ENCODE assay signal across 7 mouse cellular contexts in the genomic region with DNA sequence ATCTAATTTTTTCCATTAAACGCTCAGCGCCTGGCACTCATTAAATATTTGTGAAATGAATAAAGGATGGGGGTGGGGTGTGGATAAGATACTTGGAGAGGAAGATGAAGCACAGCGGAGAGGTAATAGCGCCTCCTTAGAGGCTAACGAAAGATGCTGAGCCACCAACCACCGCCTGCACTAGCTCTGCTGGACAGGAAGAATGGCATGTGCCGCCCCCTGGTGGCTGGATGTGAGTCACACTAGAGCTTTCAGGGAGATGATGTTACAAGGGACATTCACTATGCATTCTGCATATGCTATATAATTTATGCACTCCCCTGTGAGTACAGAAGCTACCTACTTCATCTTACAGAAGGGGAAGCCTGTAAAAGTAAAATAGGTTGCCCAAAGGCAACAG. TPM values are rescaled to one million over a fixed set of nuclear protein-coding genes. Genes with fewer than 3 reads are reported as not detected.
DNase-seq lines count a peak whose midpoint lies in the region; TF ChIP-seq lines count a peak whose summit lies in the region.

No protein-coding gene starts in this region.

- no peak overlapping the region for H3K27ac ChIP-seq in small intestine, adult 2 months (ENCODE audit: insufficient read depth, low read depth, low read length)

- WGBS in small intestine, adult 2 months = 6% methylated on average over 7 of the region's 7 CpGs

- H3K9me3 ChIP-seq in E14TG2a.4 (ENCODE audit: low read length) = no peaks in the 10 kb centered on the region

- H3K36me3 ChIP-seq in E14TG2a.4 (ENCODE audit: insufficient read depth, low read length) = no peaks in the 10 kb centered on the region
- no peaks in the 10 kb centered on the region for H3K36me3 ChIP-seq in small intestine, adult 2 months (ENCODE audit: control insufficient read depth, insufficient read depth, low read length)

- peak; percentile 55 for DNase-seq in WW6 (ENCODE audit: low read depth, low spot score)
- DNase-seq in cerebellum, postnatal 25 days = peak; percentile 95 to 97
- DNase-seq in heart, adult 8-10 months (ENCODE audit: low spot score) = peak; percentile 91
- peak; percentile 67 to 88 for DNase-seq in layer of hippocampus, adult 8-10 months (ENCODE audit: low spot score in 2 of 2)
- peak; percentile 87 to 93 for DNase-seq in lung, postnatal 4 days

- H3K4me3 ChIP-seq in E14TG2a.4 (replicated peaks; ENCODE audit: low read length) = no peak overlapping the region
- H3K4me3 ChIP-seq in small intestine, adult 2 months (ENCODE audit: low read depth, low read length) = no peak overlapping the region

- peaks cover 8% of the 10 kb centered on the region; the same call in 1 of the 2 replicates for H3K27me3 ChIP-seq in E14TG2a.4 (ENCODE audit: insufficient read depth, low read length)
- H3K27me3 ChIP-seq in small intestine, adult 2 months (ENCODE audit: control insufficient read depth, insufficient read depth, low read length) = no peaks in the 10 kb centered on the region

- peaks cover 30% of the 10 kb centered on the region for H3K4me1 ChIP-seq in E14TG2a.4 (replicated peaks; ENCODE audit: low read depth, low read length)
- peaks cover 7% of the 10 kb centered on the region; the same call in 1 of the 2 replicates for H3K4me1 ChIP-seq in small intestine, adult 2 months (ENCODE audit: control insufficient read depth, insufficient read depth, insufficient read length, low read length)

- TF ChIP-seq CTCF in E14TG2a.4 (conservative IDR thresholded peaks at IDR 0.05; ENCODE audit: low read length) = peak; percentile 65
- peak; percentile 92 for TF ChIP-seq CTCF in small intestine, adult 2 months (IDR thresholded peaks at IDR 0.05; ENCODE audit: extremely low read depth, insufficient read length, insufficient replicate concordance, low read depth, low read length)

- no peak for TF ChIP-seq POLR2A in small intestine, adult 2 months (IDR thresholded peaks at IDR 0.05; ENCODE audit: low read depth, low read length)

RNA-seq across cellular contexts. Expression of a gene that starts 4.9 kb away (rescaled TPM):
- total RNA-seq in heart, adult 8-10 months (2022) = 10 to 100 TPM; 47.2 to 73.5 (median 58.4) TPM
- 100 to 1,000 TPM; 247 to 278 (median 262) TPM for total RNA-seq in layer of hippocampus, adult 8-10 months (2022)
- 8.1 and 12.0 TPM in 2 replicates for polyA plus RNA-seq in small intestine, adult 2 months (2012; rRNA removed)

RNA-seq across cellular contexts. Expression of a gene that starts 37.7 kb away (rescaled TPM):
- total RNA-seq in heart, adult 8-10 months (2022) = 1 to 10 TPM; 4.9 to 7.7 (median 5.6) TPM
- total RNA-seq in layer of hippocampus, adult 8-10 months (2022) = 10 to 100 TPM in 2 of 4 experiments, 1 to 10 TPM in 2; 4.1 to 26.9 (median 12.8) TPM
- 3.1 and 3.8 TPM in 2 replicates for polyA plus RNA-seq in small intestine, adult 2 months (2012; rRNA removed)
